ENCODE assay signal across 16 mouse cellular contexts in genomic region chr3:89880036-89880851, GRCm38 (mm10). TPM values are rescaled to one million over a fixed set of nuclear protein-coding genes. Genes with fewer than 3 reads are reported as not detected.
DNase-seq lines count a peak whose midpoint lies in the region; ATAC-seq and TF ChIP-seq lines count a peak whose summit lies in the region.
"Had no signal": no experiment of that assay in that cellular context is flagged by ENCODE, and none has a peak within 500 bp of the region (broad histone marks: within the 10 kb centered on the region; RNA-seq: fewer than 3 reads in every experiment).

No protein-coding gene starts in this region.

- intact Hi-C loops in heart, postnatal 25 days (cut with DNase I): no loop called here
- intact Hi-C loops in heart, postnatal 14 days (cut with DNase I): no loop called here

- H3K27me3 ChIP-seq in liver, embryonic 12.5 days (replicated peaks): 0 out of 2 replicates have a peak, but pooled peaks cover 6% of the 10 kb centered on the region
- no peaks in the 10 kb centered on the region for H3K27me3 ChIP-seq in forebrain, embryonic 11.5 days (ENCODE audit: control insufficient read depth, insufficient read depth, low read length)
- no peaks in the 10 kb centered on the region for H3K27me3 ChIP-seq in cerebellum, adult 2 months (ENCODE audit: control insufficient read depth, insufficient read depth, low read length)
- H3K27me3 ChIP-seq: heart, embryonic 15.5 days; hindbrain, embryonic 15.5 days had no signal

- DNase-seq in heart, postnatal 25 days (ENCODE audit: low spot score): peak; percentile 42
- DNase-seq in heart, postnatal 14 days: no peak
- peak; percentile 62 for DNase-seq in adipocyte (ENCODE audit: low spot score)
- DNase-seq in urinary bladder, adult 2 months (ENCODE audit: low spot score): no peak
- no peak for DNase-seq in forebrain, embryonic 11.5 days (ENCODE audit: low spot score)
- DNase-seq in cerebellum, adult 2 months: no peak
- DNase-seq: cerebellum, adult 18-20 months; embryo, embryonic 11 days; layer of hippocampus, adult 9-11 months; lung, embryonic 14.5 days; thymus, postnatal 36 days had no signal

- H3K36me3 ChIP-seq in liver, embryonic 12.5 days: no peaks in the 10 kb centered on the region
- H3K36me3 ChIP-seq in forebrain, embryonic 11.5 days (ENCODE audit: control insufficient read depth, insufficient read depth, low read length): no peaks in the 10 kb centered on the region
- H3K36me3 ChIP-seq: heart, embryonic 15.5 days; hindbrain, embryonic 15.5 days had no signal

- H3K4me3 ChIP-seq in liver, embryonic 12.5 days: no peak overlapping the region
- H3K4me3 ChIP-seq in forebrain, embryonic 11.5 days (ENCODE audit: low read depth, low read length): no peak overlapping the region
- H3K4me3 ChIP-seq in cerebellum, adult 2 months (replicated peaks; ENCODE audit: insufficient read depth, low read depth, low read length): no peak overlapping the region
- H3K4me3 ChIP-seq: erythroblast, embryonic 14.5 days; heart, embryonic 15.5 days; hindbrain, embryonic 15.5 days had no signal

- no peaks in the 10 kb centered on the region for H3K9me3 ChIP-seq in liver, embryonic 12.5 days (replicated peaks)
- H3K9me3 ChIP-seq in forebrain, embryonic 11.5 days (ENCODE audit: control insufficient read depth, low read length): no peaks in the 10 kb centered on the region
- H3K9me3 ChIP-seq: heart, embryonic 15.5 days; hindbrain, embryonic 15.5 days had no signal

- peaks cover 81% of the 10 kb centered on the region for H3K4me1 ChIP-seq in liver, embryonic 12.5 days
- no peaks in the 10 kb centered on the region; the same call in 1 of the 2 replicates for H3K4me1 ChIP-seq in forebrain, embryonic 11.5 days (replicated peaks; ENCODE audit: control insufficient read depth, insufficient read depth, low read length)
- peaks cover 28% of the 10 kb centered on the region for H3K4me1 ChIP-seq in cerebellum, adult 2 months (ENCODE audit: control insufficient read depth, insufficient read depth, low read length)
- H3K4me1 ChIP-seq: heart, embryonic 15.5 days; hindbrain, embryonic 15.5 days had no signal

- no peak for TF ChIP-seq POLR2A in cerebellum, adult 2 months (IDR thresholded peaks at IDR 0.05; ENCODE audit: borderline replicate concordance, insufficient read depth, low read length)

- WGBS in liver, embryonic 12.5 days (ENCODE audit: insufficient replicate concordance): 36% methylated on average over 5 of the region's 5 CpGs
- WGBS in forebrain, embryonic 11.5 days: 89% methylated on average over 5 of the region's 5 CpGs
- WGBS in cerebellum, adult 2 months: 85% methylated on average over 5 of the region's 5 CpGs

- H3K27ac ChIP-seq in liver, embryonic 12.5 days: peak overlapping the region; percentile 95
- no peak overlapping the region for H3K27ac ChIP-seq in forebrain, embryonic 11.5 days (ENCODE audit: low read depth, low read length)
- H3K27ac ChIP-seq in cerebellum, adult 2 months (ENCODE audit: insufficient read depth, low read length): no peak overlapping the region
- H3K27ac ChIP-seq: heart, embryonic 15.5 days; hindbrain, embryonic 15.5 days had no signal

- peak overlapping the region; percentile 40; the same call in 1 of the 2 replicates for H3K9ac ChIP-seq in liver, embryonic 12.5 days
- no peak overlapping the region for H3K9ac ChIP-seq in forebrain, embryonic 11.5 days (ENCODE audit: low read length)
- H3K9ac ChIP-seq: heart, embryonic 15.5 days; hindbrain, embryonic 15.5 days; lung, embryonic 14.5 days had no signal

- ATAC-seq in liver, embryonic 12.5 days: peak; percentile 90
- ATAC-seq in forebrain, embryonic 11.5 days (replicated peaks; ENCODE audit: low FRiP score): no peak

- no peak for TF ChIP-seq CTCF in cerebellum, adult 2 months (IDR thresholded peaks at IDR 0.05; ENCODE audit: borderline replicate concordance, insufficient read depth, low read depth, low read length)

- H3K4me2 ChIP-seq in liver, embryonic 12.5 days: peak overlapping the region; percentile 44
- no peak overlapping the region for H3K4me2 ChIP-seq in forebrain, embryonic 11.5 days (ENCODE audit: low read depth, low read length, severe bottlenecking)
- H3K4me2 ChIP-seq: heart, embryonic 15.5 days; hindbrain, embryonic 15.5 days; lung, embryonic 14.5 days had no signal

RNA-seq across cellular contexts. Expression of gene Il6ra, which starts 32.8 kb away (rescaled TPM):
- total RNA-seq in heart, postnatal 25 days (2021): 1 to 10 TPM; 3.8 to 5.0 TPM
- total RNA-seq in heart, postnatal 14 days (2021): 1 to 10 TPM; 4.9 to 5.5 TPM
- 1.9 and 2.1 TPM in 2 replicates for polyA plus RNA-seq in liver, embryonic 12.5 days (2016; fragmentation: Nextera tagmentation; extraction: Ambion mirVana)
- polyA plus RNA-seq in urinary bladder, adult 2 months (2012; rRNA removed): 5.3 and 7.9 TPM in 2 replicates
- 0.15 and 0.27 TPM in 2 replicates for polyA plus RNA-seq in forebrain, embryonic 11.5 days (2014; fragmentation: Nextera tagmentation; extraction: Ambion mirVana)
- 1.1 and 1.3 TPM in 2 replicates for polyA plus RNA-seq in cerebellum, adult 2 months (2012; rRNA removed)

RNA-seq across cellular contexts. Expression of gene She, which starts 49.1 kb away (rescaled TPM):
- 10 to 100 TPM; 12.1 to 14.7 TPM for total RNA-seq in heart, postnatal 25 days (2021)
- total RNA-seq in heart, postnatal 14 days (2021): 10 to 100 TPM; 18.1 TPM
- 2.9 and 3.1 TPM in 2 replicates for polyA plus RNA-seq in liver, embryonic 12.5 days (2016; fragmentation: Nextera tagmentation; extraction: Ambion mirVana)
- 3.4 and 5.3 TPM in 2 replicates for polyA plus RNA-seq in urinary bladder, adult 2 months (2012; rRNA removed)
- 2.0 and 2.4 TPM in 2 replicates for polyA plus RNA-seq in forebrain, embryonic 11.5 days (2014; fragmentation: Nextera tagmentation; extraction: Ambion mirVana)
- polyA plus RNA-seq in cerebellum, adult 2 months (2012; rRNA removed): 1.7 and 1.9 TPM in 2 replicates
- total RNA-seq: megakaryocyte, adult 5-6 weeks had no signal
- polyA plus RNA-seq: erythroblast, embryonic 14.5 days had no signal

Comparison
In these comparisons a context has a peak if more than half of its experiments do, and no peak if none do; other contexts are left out.
1. DNase-seq: peak in heart, postnatal 25 days (single experiment) and adipocyte (single experiment); none in heart, postnatal 14 days (0 of 2), urinary bladder, adult 2 months (single experiment), forebrain, embryonic 11.5 days (single experiment) and cerebellum, adult 2 months (0 of 2).